ENCODE assay signal across 7 mouse cellular contexts in genomic region chr9:96530674-96531081, GRCm38 (mm10). TPM values are rescaled to one million over a fixed set of nuclear protein-coding genes. Genes with fewer than 3 reads are reported as not detected.
A peak's percentile ranks its signal among the peaks of the same experiment; 100 is the strongest.
DNase-seq lines count a peak whose midpoint lies in the region; ATAC-seq and TF ChIP-seq lines count a peak whose summit lies in the region.

No protein-coding gene starts in this region.

- ATAC-seq in erythroblast, adult 5-6 weeks (replicated peaks; ENCODE audit: low FRiP score, poor library complexity, severe bottlenecking) = no peak

- intact Hi-C loops in left cerebral cortex, adult 2 months (cut with DNase I) = no loop called here

- TF ChIP-seq CTCF in left cerebral cortex, adult 2 months (IDR thresholded peaks at IDR 0.05) = no peak

- no peak overlapping the region for H3K27ac ChIP-seq in left cerebral cortex, adult 2 months

- no peak for DNase-seq in left cerebral cortex, adult 2 months (ENCODE audit: extremely low spot score in 1 of 2, low spot score in 2 of 2)
- no peak for DNase-seq in left cerebral cortex, adult 9 months (ENCODE audit: low spot score in 2 of 2)
- DNase-seq in cerebellum, postnatal 36 days = peak; percentile 36 to 45
- peak; percentile 52 for DNase-seq in kidney, adult 11 months
- DNase-seq in lung, postnatal 36 days = peak; percentile 41
- no peak for DNase-seq in right cerebral cortex, postnatal 4 days

- peak overlapping the region; percentile 7; the same call in 1 of the 2 replicates for H3K4me3 ChIP-seq in left cerebral cortex, adult 2 months

RNA-seq across cellular contexts. Expression of gene Gm28729, which starts 5.6 kb away (rescaled TPM):
- not detected for total RNA-seq in left cerebral cortex, adult 2 months (2021)
- not detected in 2 replicates for total RNA-seq in erythroblast, adult 5-6 weeks (2015; ENCODE audit: low replicate concordance)
- not detected in 2 replicates for total RNA-seq in erythroblast, adult 5-6 weeks (2017; ENCODE audit: low replicate concordance)

RNA-seq across cellular contexts. Expression of gene Rnf7, which starts 52.2 kb away (rescaled TPM):
- total RNA-seq in left cerebral cortex, adult 2 months (2021) = 10 to 100 TPM; 59.5 to 67.7 TPM
- 30.1 and 58.8 TPM in 2 replicates for total RNA-seq in erythroblast, adult 5-6 weeks (2015; ENCODE audit: low replicate concordance)
- total RNA-seq in erythroblast, adult 5-6 weeks (2017; ENCODE audit: low replicate concordance) = 10.6 and 18.3 TPM in 2 replicates

Comparison
In these comparisons a context has a peak if more than half of its experiments do, and no peak if none do; other contexts are left out.
1. DNase-seq: peak in cerebellum, postnatal 36 days (2 of 2), kidney, adult 11 months (single experiment) and lung, postnatal 36 days (single experiment); none in left cerebral cortex, adult 2 months (0 of 2), left cerebral cortex, adult 9 months (0 of 2) and right cerebral cortex, postnatal 4 days (single experiment).